Mouse (Mus musculus): ENCODE results near the gene Grid1.

The Grid1 gene

GRCm38 (mm10) chr14:34921265-34921664 lies 101.4 kb downstream of the Grid1 start:
- DNase-seq = no peak

- no peak for DNase-seq
Observed at GRCm38 (mm10) chr14:34925021-34925420, 105.1 kb downstream of the Grid1 start.

GRCm38 (mm10) chr14:34930040-34930719 lies 110.3 kb downstream of the Grid1 start:
- peak; percentile 28 for DNase-seq

- DNase-seq = no peak
Observed at GRCm38 (mm10) chr14:34933197-34933596, 113.3 kb downstream of the Grid1 start.

- no peak for DNase-seq
Observed at GRCm38 (mm10) chr14:34936192-34936770, 116.4 kb downstream of the Grid1 start.

GRCm38 (mm10) chr14:34944390-34944979 lies 124.6 kb downstream of the Grid1 start:
- no peak for DNase-seq

- no peak for DNase-seq
Observed at GRCm38 (mm10) chr14:34945471-34946313, 125.8 kb downstream of the Grid1 start.

- no peak for DNase-seq
Observed at GRCm38 (mm10) chr14:34946314-34946583, 126.3 kb downstream of the Grid1 start.

- no peak for DNase-seq
Observed at GRCm38 (mm10) chr14:34948249-34948648, 128.3 kb downstream of the Grid1 start.

GRCm38 (mm10) chr14:34952311-34952710 lies 132.4 kb downstream of the Grid1 start:
- no peak for DNase-seq

GRCm38 (mm10) chr14:34953566-34953965 lies 133.7 kb downstream of the Grid1 start:
- DNase-seq = no peak

- no peak for DNase-seq
Observed at GRCm38 (mm10) chr14:34955689-34956088, 135.8 kb downstream of the Grid1 start.

- DNase-seq = no peak
Observed at GRCm38 (mm10) chr14:34960227-34960626, 140.3 kb downstream of the Grid1 start.

- DNase-seq = no peak
Observed at GRCm38 (mm10) chr14:34963616-34964168, 143.8 kb downstream of the Grid1 start.

GRCm38 (mm10) chr14:34969102-34969819 lies 149.4 kb downstream of the Grid1 start:
- DNase-seq = no peak

GRCm38 (mm10) chr14:34972930-34973329 lies 153.0 kb downstream of the Grid1 start:
- DNase-seq = no peak

GRCm38 (mm10) chr14:34980756-34981155 lies 160.8 kb downstream of the Grid1 start:
- no peak for DNase-seq

- no peak for DNase-seq
Observed at GRCm38 (mm10) chr14:34989131-34989530, 169.2 kb downstream of the Grid1 start.

GRCm38 (mm10) chr14:35006736-35007135 lies 186.8 kb downstream of the Grid1 start:
- no peak for DNase-seq

- DNase-seq = no peak
Observed at GRCm38 (mm10) chr14:35008674-35009073, 188.8 kb downstream of the Grid1 start.

- no peak for DNase-seq
Observed at GRCm38 (mm10) chr14:35009074-35009473, 189.2 kb downstream of the Grid1 start.

- DNase-seq = no peak
Observed at GRCm38 (mm10) chr14:35026686-35027085, 206.8 kb downstream of the Grid1 start.

Measured in cerebellum, adult 11 months (tissue).